Mouse (Mus musculus): Measurements from ENCODE around the gene Mpp6.

DNA sequence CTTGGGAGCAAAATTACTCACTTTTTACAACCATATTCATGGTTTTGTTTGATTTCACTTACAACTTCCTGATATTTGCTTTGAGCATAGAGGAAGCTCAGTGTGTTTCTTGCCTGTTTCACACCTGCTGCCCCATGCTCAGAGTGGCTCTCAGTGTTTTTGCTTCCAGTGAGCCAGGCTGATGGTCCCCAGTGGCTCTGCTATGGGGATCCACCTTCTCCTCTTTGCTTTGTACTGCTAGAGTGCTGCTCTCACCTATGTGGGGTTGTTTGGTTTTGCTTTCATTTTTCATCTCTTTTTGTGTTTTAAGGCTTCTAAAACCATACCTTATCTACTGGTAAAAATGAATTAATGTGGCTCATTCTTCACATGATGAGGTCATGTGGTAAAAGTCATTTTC, 36.1 kb downstream of the Mpp6 start:
- TF ChIP-seq CTCF (conservative IDR thresholded peaks at IDR 0.05; ENCODE audit: low read length) (no peak), POU5F1 (IDR thresholded peaks at IDR 0.05; ENCODE audit: borderline replicate concordance, low read length) (no peak)
